Mouse (Mus musculus): ENCODE data around the gene Cables2.

Cables2 gene

DNA sequence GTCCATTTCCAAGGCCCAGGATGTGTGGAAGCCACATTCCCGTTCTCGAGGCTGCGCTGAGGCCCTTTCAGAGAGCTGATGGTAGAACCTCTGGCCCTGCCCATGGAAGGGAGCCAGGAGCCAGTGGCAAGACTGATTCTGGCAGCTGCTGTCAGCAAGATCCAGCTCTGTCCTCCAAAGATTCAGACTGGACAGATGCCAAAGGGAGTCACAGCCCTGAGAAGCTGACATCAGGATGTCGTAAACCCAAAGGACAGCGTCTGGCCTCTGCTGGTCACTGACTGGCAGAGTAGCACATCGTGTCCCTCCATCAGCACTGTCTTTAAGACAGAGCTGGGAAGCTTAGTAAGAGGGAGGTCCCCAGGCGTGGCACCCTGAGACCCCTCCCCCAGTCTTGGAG lies 44.7 kb downstream of the Cables2 start:
- ATAC-seq (ENCODE audit: insufficient number of reproducible peaks, low FRiP score, low TSS enrichment): no peak

DNA sequence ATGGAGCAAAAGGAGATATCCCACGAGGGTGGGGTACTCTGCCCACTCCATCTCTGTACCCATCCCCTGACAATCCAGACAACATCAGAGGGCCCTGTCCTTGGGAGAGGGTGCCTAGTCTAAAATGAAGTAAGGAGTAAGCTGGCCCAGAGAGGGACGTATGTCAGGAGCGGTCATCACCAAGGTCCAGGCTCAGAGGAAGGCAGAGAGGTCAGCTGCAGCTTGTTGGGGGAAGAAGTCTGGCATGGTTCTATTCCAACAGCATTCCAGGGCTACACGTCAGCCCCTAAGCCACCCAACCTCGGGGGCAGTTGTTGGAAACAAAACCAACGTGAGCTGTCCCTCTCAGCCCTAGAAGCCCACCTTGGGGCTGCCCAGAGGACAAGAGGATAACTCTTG lies 45.2 kb downstream of the Cables2 start:
- no peak for ATAC-seq (ENCODE audit: insufficient number of reproducible peaks, low FRiP score, low TSS enrichment)

DNA sequence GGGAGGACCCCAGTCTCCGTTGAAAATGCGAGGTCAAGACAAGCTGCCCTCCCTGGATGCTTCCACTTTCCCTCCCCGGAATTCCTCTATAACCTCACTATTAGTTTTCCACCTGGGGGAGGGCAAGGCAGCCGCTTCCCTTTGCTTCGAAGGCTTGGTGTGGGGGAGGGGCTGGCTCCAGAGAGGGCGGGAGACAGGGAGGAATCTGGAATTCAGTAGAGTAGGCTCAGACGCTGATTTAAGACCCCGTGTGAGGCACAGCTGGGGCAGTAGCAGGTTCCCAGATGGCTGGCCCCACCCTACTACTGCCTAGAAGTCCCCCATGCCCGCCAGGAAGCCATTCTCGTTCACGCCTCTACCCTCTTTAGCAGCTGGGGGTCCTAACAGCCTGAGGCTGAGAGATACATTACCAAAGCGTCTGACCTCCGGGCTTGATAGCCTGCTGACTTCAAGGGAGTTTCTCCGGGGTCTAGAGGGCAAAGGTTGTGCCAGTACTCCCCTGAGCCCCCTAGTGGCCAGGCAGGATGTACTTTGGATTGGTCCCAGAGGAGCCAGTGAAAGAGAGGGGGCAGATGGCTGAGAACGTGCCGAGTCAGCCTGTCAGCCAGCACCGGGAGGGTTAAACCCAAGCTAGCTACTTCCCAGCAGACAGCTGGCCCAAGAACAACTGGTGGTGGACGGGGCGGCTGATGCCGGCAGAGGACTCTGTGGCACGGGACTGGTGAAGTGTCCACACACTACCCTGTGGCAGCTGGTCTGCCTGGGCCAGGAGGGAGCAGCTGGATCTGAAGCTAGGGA lies 45.8 kb downstream of the Cables2 start:
- no peak for ATAC-seq (ENCODE audit: insufficient number of reproducible peaks, low FRiP score, low TSS enrichment)

GRCm38 (mm10) chr2:180225762-180226378 lies 47.4 kb downstream of the Cables2 start, which contains the start of gene Lama5:
TSS of gene Lama5 (minus strand) at chr2:180225859.
- peak; percentile 12; the same call in 1 of the 2 replicates for ATAC-seq (ENCODE audit: insufficient number of reproducible peaks, low FRiP score, low TSS enrichment)

DNA sequence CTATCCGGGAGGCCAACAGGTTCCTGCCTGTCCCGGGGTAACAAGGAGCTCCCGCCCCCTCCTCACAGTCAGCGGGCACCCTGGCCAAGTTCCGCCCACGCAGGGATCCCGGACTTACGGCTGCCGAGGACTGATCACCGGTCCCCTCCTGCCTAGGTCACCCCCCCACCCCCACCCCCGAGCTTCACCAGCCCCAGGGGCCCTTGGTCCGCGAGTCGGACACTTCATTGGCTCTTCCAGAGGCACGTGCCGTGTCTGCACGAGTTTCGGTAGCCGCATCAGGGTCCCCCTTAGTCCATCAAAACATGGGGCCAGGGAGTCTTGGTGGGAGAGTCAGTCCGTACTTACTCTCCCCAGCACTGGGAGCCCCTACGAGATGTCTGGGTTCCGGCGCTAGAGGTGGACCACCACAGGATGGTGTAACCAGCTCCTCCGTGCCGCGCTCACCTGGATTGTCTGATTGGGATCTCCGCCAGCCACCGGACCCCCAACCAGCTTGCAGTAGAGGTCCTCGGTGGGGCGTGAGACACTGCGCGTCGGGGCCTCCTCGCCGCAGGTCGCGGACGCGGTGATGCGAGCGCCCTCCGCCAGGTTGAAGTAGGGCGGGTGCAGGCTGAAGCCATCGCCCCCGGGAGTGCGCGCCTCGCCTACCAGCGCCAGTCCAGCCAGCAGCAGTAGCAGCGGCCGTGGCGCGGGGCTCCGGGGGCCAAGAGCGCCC lies 48.1 kb downstream of the Cables2 start:
- peak; percentile 28; the same call in 1 of the 2 replicates for ATAC-seq (ENCODE audit: insufficient number of reproducible peaks, low FRiP score, low TSS enrichment)

GRCm38 (mm10) chr2:180224647-180225043 lies 48.7 kb downstream of the Cables2 start:
- no peak for ATAC-seq (ENCODE audit: insufficient number of reproducible peaks, low FRiP score, low TSS enrichment)

- ATAC-seq (ENCODE audit: insufficient number of reproducible peaks, low FRiP score, low TSS enrichment): no peak
These were observed 51.0 kb downstream of the Cables2 start for GRCm38 (mm10) chr2:180222250-180222649.

DNA sequence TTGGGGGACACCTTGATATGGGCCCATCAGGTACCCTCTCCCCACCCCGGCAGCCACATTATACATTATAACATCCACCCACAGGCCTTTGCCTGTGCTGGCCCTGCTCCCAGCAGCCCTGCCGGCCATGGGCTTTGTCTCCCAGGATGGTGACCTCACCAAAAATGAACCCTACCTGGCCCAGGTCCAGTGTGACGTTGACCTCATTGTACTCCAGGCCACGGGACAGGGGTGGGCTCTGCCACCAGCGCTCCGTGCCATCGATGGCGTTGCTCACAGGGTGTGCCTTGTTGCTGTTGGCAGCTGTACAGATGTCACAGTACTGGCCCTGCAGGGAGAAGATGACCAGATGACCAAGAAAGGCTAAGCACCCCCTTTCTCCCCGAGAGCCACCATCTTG lies 52.2 kb downstream of the Cables2 start:
- ATAC-seq (ENCODE audit: insufficient number of reproducible peaks, low FRiP score, low TSS enrichment): no peak

DNA sequence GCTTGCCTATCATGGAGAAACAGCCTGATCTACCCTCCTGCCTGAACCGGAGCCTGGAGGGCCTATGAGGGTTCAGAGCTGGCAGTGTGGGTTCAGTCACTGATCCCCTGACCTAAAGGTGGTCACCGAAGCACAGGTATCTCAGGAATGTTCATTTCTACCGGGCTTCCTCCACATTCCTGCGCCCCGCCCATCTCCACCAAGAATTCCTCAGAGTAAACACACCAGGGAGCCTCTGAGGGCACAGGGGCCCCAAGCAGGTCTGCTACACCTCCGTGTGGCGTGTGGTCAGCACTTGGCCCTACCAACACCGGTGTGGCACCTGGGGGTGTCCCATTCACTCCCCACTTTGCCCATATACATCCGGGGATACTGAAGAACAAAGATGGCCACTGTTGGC lies 53.1 kb downstream of the Cables2 start:
- no peak for ATAC-seq (ENCODE audit: insufficient number of reproducible peaks, low FRiP score, low TSS enrichment)

- no peak for ATAC-seq (ENCODE audit: insufficient number of reproducible peaks, low FRiP score, low TSS enrichment)
These were observed 54.0 kb downstream of the Cables2 start for GRCm38 (mm10) chr2:180219145-180219943.

DNA sequence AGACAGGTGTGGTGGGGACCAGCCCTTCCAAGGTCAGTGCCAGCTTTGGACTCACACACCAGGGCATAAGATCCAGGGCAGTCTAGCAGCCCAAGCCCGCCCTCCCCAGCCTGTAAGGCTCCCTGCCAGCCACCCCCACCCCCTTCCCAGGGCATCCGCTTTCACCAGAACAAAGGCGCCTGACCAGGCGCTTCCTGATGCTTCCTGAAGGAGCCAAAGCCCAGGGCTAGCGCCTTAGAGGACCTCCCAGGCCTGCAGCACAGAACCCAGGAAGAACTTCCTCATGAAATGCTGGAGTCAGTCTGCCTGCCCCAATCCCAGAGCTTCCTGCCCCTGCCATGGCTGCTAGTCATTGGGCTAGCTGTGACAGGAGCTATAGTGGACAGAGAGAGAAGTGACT lies 54.6 kb downstream of the Cables2 start:
- no peak for ATAC-seq (ENCODE audit: insufficient number of reproducible peaks, low FRiP score, low TSS enrichment)

DNA sequence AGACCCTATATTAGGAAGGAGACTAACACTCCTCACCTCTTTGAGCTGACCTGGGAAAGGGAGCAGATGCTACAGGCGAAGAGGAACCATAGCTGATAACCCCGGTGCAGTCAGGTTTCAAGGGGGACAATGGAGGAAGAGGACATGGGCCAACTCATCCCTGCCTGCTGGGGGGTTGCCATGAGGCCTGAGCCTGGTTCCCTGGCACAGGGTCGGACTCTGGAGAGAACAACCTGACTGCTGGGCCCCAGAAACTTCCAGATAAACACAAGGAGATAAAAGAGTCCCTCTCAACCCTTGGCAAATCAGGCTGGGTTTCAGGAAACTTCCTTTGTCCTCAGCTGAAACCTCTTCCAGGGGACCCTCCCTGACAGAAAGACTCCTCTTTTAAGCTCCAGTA lies 55.1 kb downstream of the Cables2 start:
- no peak for ATAC-seq (ENCODE audit: insufficient number of reproducible peaks, low FRiP score, low TSS enrichment)

DNA sequence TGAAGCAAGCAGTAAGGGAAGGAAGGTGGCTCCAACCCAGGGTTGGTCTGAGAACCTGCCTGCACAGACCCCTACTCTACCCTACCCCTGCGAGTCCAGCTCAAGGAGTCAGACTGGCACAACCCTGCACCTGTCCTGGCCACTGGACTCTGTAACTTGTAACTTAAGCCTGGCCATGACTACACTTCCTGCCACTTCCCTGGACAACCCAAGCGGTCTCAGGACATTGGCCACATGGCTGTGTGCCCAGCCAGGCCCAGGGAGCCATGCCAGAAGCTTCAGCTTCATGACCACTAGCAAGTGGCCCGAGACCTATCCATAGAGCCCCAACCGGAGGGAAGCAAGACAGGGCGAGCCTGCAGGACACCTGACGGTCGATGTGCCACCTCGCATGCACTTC lies 55.7 kb downstream of the Cables2 start:
- ATAC-seq (ENCODE audit: insufficient number of reproducible peaks, low FRiP score, low TSS enrichment): no peak

GRCm38 (mm10) chr2:180216921-180217320 lies 56.4 kb downstream of the Cables2 start:
- no peak for ATAC-seq (ENCODE audit: insufficient number of reproducible peaks, low FRiP score, low TSS enrichment)

GRCm38 (mm10) chr2:180215951-180216350 lies 57.3 kb downstream of the Cables2 start:
- no peak for ATAC-seq (ENCODE audit: insufficient number of reproducible peaks, low FRiP score, low TSS enrichment)

DNA sequence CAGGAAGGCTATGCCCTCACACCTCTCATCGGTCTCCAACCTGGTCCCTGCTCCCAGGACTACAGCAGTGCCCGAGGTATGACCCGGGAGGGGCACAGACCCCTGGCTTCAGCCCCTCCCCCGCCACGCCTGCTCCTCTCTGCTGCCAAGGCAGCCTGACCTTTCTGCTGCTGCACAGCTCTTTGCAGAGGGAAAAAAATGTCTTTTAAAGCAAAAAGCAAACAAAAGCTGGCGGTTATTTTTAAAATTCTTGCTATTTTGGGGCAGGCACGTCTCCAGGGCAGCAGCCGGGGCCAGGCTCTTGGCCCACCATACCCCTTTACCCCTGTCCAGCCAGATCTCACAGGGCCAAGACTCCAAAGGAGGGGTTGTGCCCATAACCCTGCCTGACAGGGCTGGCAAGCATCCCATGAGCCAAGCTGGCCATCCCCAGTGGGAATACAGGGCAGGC lies 58.3 kb downstream of the Cables2 start:
- no peak for ATAC-seq (ENCODE audit: insufficient number of reproducible peaks, low FRiP score, low TSS enrichment)

DNA sequence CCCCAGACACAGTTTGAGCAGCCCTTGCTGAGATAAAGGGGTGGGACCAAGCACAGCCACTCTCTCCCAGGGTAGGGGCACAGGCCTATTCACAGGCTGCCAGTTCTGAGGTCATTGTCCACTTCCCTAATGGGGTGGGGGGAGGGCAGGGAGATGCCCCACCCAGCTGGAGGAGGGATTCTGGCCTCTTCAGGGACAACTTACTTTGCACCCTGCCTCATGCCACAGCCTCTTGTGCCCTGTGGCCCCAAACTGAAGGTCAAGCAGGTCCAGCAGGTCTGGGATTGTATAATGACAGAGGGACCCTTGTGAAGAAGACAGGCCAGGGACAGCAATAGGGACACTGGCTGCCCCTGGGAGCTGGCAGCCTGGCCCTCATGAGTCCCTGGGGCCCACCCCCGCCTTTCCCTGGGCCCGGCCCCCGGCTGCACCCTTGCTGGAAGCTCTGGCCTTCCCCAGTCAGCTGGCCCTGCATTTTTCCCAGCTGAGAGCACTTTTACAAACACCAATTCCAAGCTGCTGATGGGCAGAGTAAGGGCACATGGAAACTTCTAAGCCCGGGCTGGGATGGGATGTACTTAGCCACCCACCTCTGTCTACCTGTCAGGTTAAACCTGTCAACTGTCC lies 58.8 kb downstream of the Cables2 start:
- no peak for ATAC-seq (ENCODE audit: insufficient number of reproducible peaks, low FRiP score, low TSS enrichment)

DNA sequence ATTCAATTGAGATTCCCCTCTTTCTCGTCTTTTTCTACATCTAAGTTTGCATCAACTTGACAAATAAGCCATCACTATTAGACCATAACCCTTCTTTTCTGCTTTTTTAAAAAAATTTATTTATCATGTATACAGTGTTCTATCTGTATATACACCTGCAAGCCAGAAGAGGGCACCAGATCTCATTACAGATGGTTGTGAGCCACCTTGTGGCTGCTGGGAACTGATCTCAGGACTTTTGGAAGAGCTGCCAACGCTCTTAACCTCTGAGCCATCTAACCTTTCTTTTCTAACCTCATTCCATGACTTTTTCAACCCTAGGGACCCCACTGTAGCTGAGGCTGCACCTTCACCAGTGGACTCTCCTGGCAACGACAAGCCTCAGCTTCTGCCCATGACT lies 61.0 kb downstream of the Cables2 start:
- ATAC-seq (ENCODE audit: insufficient number of reproducible peaks, low FRiP score, low TSS enrichment): no peak

GRCm38 (mm10) chr2:180208976-180209375 lies 64.3 kb downstream of the Cables2 start:
- ATAC-seq (ENCODE audit: insufficient number of reproducible peaks, low FRiP score, low TSS enrichment): no peak

All from cerebellum, adult (tissue).